Mouse (Mus musculus): ENCODE measurements around the gene Anxa9. TPM values are rescaled to one million over a fixed set of nuclear protein-coding genes. Genes with fewer than 3 reads are reported as not detected.

Gene Anxa9
- polyA plus RNA-seq, 1 experiment from 2014 or later = 1.6 TPM

- peaks cover 35% of the 10 kb centered on the region for H3K4me1 ChIP-seq
- no peaks in the 10 kb centered on the region for H3K9me3 ChIP-seq
- H3K36me3 ChIP-seq = peaks cover 53% of the 10 kb centered on the region
- H3K4me3 ChIP-seq = no peak overlapping the region
- H3K27ac ChIP-seq = no peak overlapping the region
- H3K4me2 ChIP-seq = no peak overlapping the region
- ATAC-seq (ENCODE audit: borderline replicate concordance, extremely low read depth, low FRiP score, low TSS enrichment) = no peak
- 60% methylated on average over 12 of the region's 12 CpGs for WGBS
- H3K9ac ChIP-seq = no peak overlapping the region
- no peaks in the 10 kb centered on the region for H3K27me3 ChIP-seq
These were observed 13.0 kb upstream of the Anxa9 start for GRCm38 (mm10) chr3:95319701-95320625.

GRCm38 (mm10) chr3:95319110-95319509 lies 12.1 kb upstream of the Anxa9 start:
- Histone ChIP-seq H3K27me3 (no peaks in the 10 kb centered on the region), H3K4me1 (peaks cover 42% of the 10 kb centered on the region), H3K9ac (0 out of 2 replicates have a peak overlapping the region, but pooled peaks have one; percentile 6), H3K27ac (peak overlapping the region; percentile 94), H3K36me3 (peaks cover 45% of the 10 kb centered on the region), H3K4me2 (peak overlapping the region; percentile 82; the same call in 1 of the 2 replicates), H3K4me3 (no peak overlapping the region), H3K9me3 (no peaks in the 10 kb centered on the region)
- no peak for ATAC-seq (ENCODE audit: borderline replicate concordance, extremely low read depth, low FRiP score, low TSS enrichment)
- WGBS = 47% methylated on average over 2 of the region's 2 CpGs

GRCm38 (mm10) chr3:95318548-95318947 lies 11.6 kb upstream of the Anxa9 start:
- Histone ChIP-seq H3K4me3 (no peak overlapping the region), H3K9me3 (no peaks in the 10 kb centered on the region), H3K4me2 (peak overlapping the region; percentile 82), H3K9ac (0 out of 2 replicates have a peak overlapping the region, but pooled peaks have one; percentile 6), H3K27me3 (no peaks in the 10 kb centered on the region), H3K4me1 (peaks cover 42% of the 10 kb centered on the region), H3K36me3 (peaks cover 39% of the 10 kb centered on the region), H3K27ac (peak overlapping the region; percentile 94)
- no peak for ATAC-seq (ENCODE audit: borderline replicate concordance, extremely low read depth, low FRiP score, low TSS enrichment)
- WGBS = 31% methylated on average over 6 of the region's 6 CpGs

- ATAC-seq (ENCODE audit: borderline replicate concordance, extremely low read depth, low FRiP score, low TSS enrichment) = peak; percentile 41
- H3K9me3 ChIP-seq = no peaks in the 10 kb centered on the region
- WGBS = 18% methylated on average over 12 of the region's 12 CpGs
These were observed 10.6 kb upstream of the Anxa9 start for GRCm38 (mm10) chr3:95317414-95318080.

GRCm38 (mm10) chr3:95315844-95316550 lies 9.0 kb upstream of the Anxa9 start:
- Histone ChIP-seq H3K4me3 (peak overlapping the region; percentile 95), H3K4me2 (peak overlapping the region; percentile 82), H3K27me3 (no peaks in the 10 kb centered on the region), H3K9me3 (no peaks in the 10 kb centered on the region), H3K4me1 (peaks cover 48% of the 10 kb centered on the region), H3K27ac (peak overlapping the region; percentile 96), H3K36me3 (peaks cover 13% of the 10 kb centered on the region), H3K9ac (peak overlapping the region; percentile 100)
- no peak; the same call in 1 of the 2 replicates for ATAC-seq (ENCODE audit: borderline replicate concordance, extremely low read depth, low FRiP score, low TSS enrichment)
- 13% methylated on average over 9 of the region's 9 CpGs for whole genome bisulfite sequencing

More at GRCm38 (mm10) chr3:95317414-95318080, 10.6 kb upstream of the Anxa9 start:
- H3K9ac ChIP-seq = no peak overlapping the region
- peak overlapping the region; percentile 22 for H3K4me3 ChIP-seq
- H3K27ac ChIP-seq = peak overlapping the region; percentile 94
- H3K4me1 ChIP-seq = peaks cover 47% of the 10 kb centered on the region
- no peaks in the 10 kb centered on the region for H3K27me3 ChIP-seq
- peaks cover 29% of the 10 kb centered on the region for H3K36me3 ChIP-seq
- H3K4me2 ChIP-seq = peak overlapping the region; percentile 82

- H3K9me3 ChIP-seq = no peaks in the 10 kb centered on the region
- peak overlapping the region; percentile 95 for H3K4me3 ChIP-seq
- peaks cover 6% of the 10 kb centered on the region for H3K36me3 ChIP-seq
- H3K27ac ChIP-seq = peak overlapping the region; percentile 96
- H3K27me3 ChIP-seq = no peaks in the 10 kb centered on the region
- peak; percentile 93 for ATAC-seq (ENCODE audit: borderline replicate concordance, extremely low read depth, low FRiP score, low TSS enrichment)
- peak overlapping the region; percentile 82 for H3K4me2 ChIP-seq
- peaks cover 48% of the 10 kb centered on the region for H3K4me1 ChIP-seq
- peak overlapping the region; percentile 100 for H3K9ac ChIP-seq
- WGBS = under 1% methylated on average over 71 of the region's 71 CpGs
These were observed 8.3 kb upstream of the Anxa9 start for GRCm38 (mm10) chr3:95315094-95315843.

- Histone ChIP-seq H3K9ac (peak within 1 kb of the TSS; percentile 100), H3K4me1 (peaks cover 48% of the 10 kb centered on the region), H3K9me3 (no peaks in the 10 kb centered on the region), H3K36me3 (no peaks in the 10 kb centered on the region), H3K27ac (peak within 1 kb of the TSS; percentile 96), H3K4me2 (peak within 1 kb of the TSS; percentile 82), H3K4me3 (peak within 1 kb of the TSS; percentile 95), H3K27me3 (no peaks in the 10 kb centered on the region)
- ATAC-seq (ENCODE audit: borderline replicate concordance, extremely low read depth, low FRiP score, low TSS enrichment) = no peak; the same call in 1 of the 2 replicates
- 5% methylated on average over 27 of the region's 27 CpGs for WGBS
These were observed 7.6 kb upstream of the Anxa9 start, which contains the start of gene Cers2 for GRCm38 (mm10) chr3:95314486-95315093. Cers2 (plus strand) TSS chr3:95314791.

GRCm38 (mm10) chr3:95314075-95314474 lies 7.1 kb upstream of the Anxa9 start:
- no peaks in the 10 kb centered on the region for H3K27me3 ChIP-seq
- peaks cover 44% of the 10 kb centered on the region for H3K4me1 ChIP-seq
- ATAC-seq (ENCODE audit: borderline replicate concordance, extremely low read depth, low FRiP score, low TSS enrichment) = no peak
- H3K36me3 ChIP-seq = no peaks in the 10 kb centered on the region
- no peak overlapping the region; the same call in 1 of the 2 replicates for H3K9ac ChIP-seq
- no peak overlapping the region for H3K27ac ChIP-seq
- no peaks in the 10 kb centered on the region for H3K9me3 ChIP-seq
- 69% methylated on average over 6 of the region's 6 CpGs for WGBS
- peak overlapping the region; percentile 95; the same call in 1 of the 2 replicates for H3K4me3 ChIP-seq
- H3K4me2 ChIP-seq = peak overlapping the region; percentile 82

GRCm38 (mm10) chr3:95313476-95313875 lies 6.5 kb upstream of the Anxa9 start:
- Histone ChIP-seq H3K36me3 (no peaks in the 10 kb centered on the region), H3K9me3 (no peaks in the 10 kb centered on the region), H3K4me2 (no peak overlapping the region), H3K4me3 (no peak overlapping the region), H3K27me3 (no peaks in the 10 kb centered on the region), H3K9ac (no peak overlapping the region), H3K4me1 (peaks cover 38% of the 10 kb centered on the region), H3K27ac (no peak overlapping the region)
- no peak for ATAC-seq (ENCODE audit: borderline replicate concordance, extremely low read depth, low FRiP score, low TSS enrichment)
- WGBS = 39% methylated on average over 7 of the region's 7 CpGs

- Histone ChIP-seq H3K9me3 (no peaks in the 10 kb centered on the region), H3K4me1 (peaks cover 32% of the 10 kb centered on the region), H3K4me3 (no peak overlapping the region), H3K36me3 (no peaks in the 10 kb centered on the region), H3K27me3 (no peaks in the 10 kb centered on the region), H3K4me2 (no peak overlapping the region), H3K9ac (no peak overlapping the region), H3K27ac (no peak overlapping the region)
- ATAC-seq (ENCODE audit: borderline replicate concordance, extremely low read depth, low FRiP score, low TSS enrichment) = no peak
- 59% methylated on average over 6 of the region's 6 CpGs for WGBS
These were observed 5.6 kb upstream of the Anxa9 start for GRCm38 (mm10) chr3:95312623-95313022.

Measured in lung, embryonic 15.5 days (tissue).